Mouse (Mus musculus) forebrain, embryonic 15.5 days (tissue): ENCODE results near the gene Gm9918. TPM values are rescaled to one million over a fixed set of nuclear protein-coding genes. Genes with fewer than 3 reads are reported as not detected.

Source experiments
- ATAC-seq: fragments of 200-750 bp; cut with Nextera tagmentation; replicated peaks from 2 replicates; pipeline ENCODE4 v1.8.0; 2017; ENCODE audit warnings: mild to moderate bottlenecking, moderate TSS enrichment, moderate library complexity
- H3K27ac ChIP-seq: fragments of 300-500 bp; sonication (generic); replicated peaks from 2 replicates; pipeline ENCODE4 v1.5.1; 2015; ENCODE audit warnings: mild to moderate bottlenecking, inconsistent platforms
- H3K27me3 ChIP-seq: fragments of 300-500 bp; sonication (generic); 2 replicates; pipeline ENCODE4 v1.6.1; 2015; ENCODE audit warnings: inconsistent platforms
- H3K36me3 ChIP-seq: fragments of 300-500 bp; sonication (generic); 2 replicates; pipeline ENCODE4 v1.6.1; 2015; ENCODE audit warnings: mild to moderate bottlenecking, inconsistent platforms
- H3K4me1 ChIP-seq: fragments of 300-500 bp; sonication (generic); 2 replicates; pipeline ENCODE4 v1.6.1; 2015; ENCODE audit warnings: inconsistent platforms
- H3K4me2 ChIP-seq: fragments of 300-500 bp; sonication (generic); replicated peaks from 2 replicates; pipeline ENCODE4 v1.6.1; 2015; ENCODE audit warnings: mild to moderate bottlenecking, inconsistent platforms
- H3K4me3 ChIP-seq: fragments of 300-500 bp; sonication (generic); 2 replicates; pipeline ENCODE4 v1.5.1; 2015; ENCODE audit warnings: mild to moderate bottlenecking, inconsistent platforms
- H3K9ac ChIP-seq: fragments of 300-500 bp; sonication (generic); replicated peaks from 2 replicates; pipeline ENCODE4 v1.6.1; 2015; ENCODE audit warnings: mild to moderate bottlenecking, inconsistent platforms
- H3K9me3 ChIP-seq: fragments of 300-500 bp; sonication (generic); 2 replicates; pipeline ENCODE4 v1.6.1; 2016; ENCODE audit warnings: inconsistent platforms
- WGBS: fragments of 180-500 bp; shearing (Covaris S2); methylation state at CpG from one replicate; pipeline ENCODE4 v1.1.7; 2015; ENCODE audit warnings: mixed read lengths; 5-methylcytosine and 5-hydroxymethylcytosine counted together
- polyA plus RNA-seq: library from polyadenylated mRNA; unstranded; fragments of >200 nt; fragmentation: Nextera tagmentation; extraction: Ambion mirVana; gene quantifications from 2 replicates; pipeline ENCODE4 v1.2.1, GENCODE M21; 2015

The Gm9918 gene
- polyA plus RNA-seq, 1 experiment from 2014 or later, result not detected

- Histone ChIP-seq H3K4me2 (peak overlapping the region; percentile 94), H3K9me3 (no peaks in the 10 kb centered on the region), H3K27me3 (peaks cover 27% of the 10 kb centered on the region), H3K9ac (peak overlapping the region; percentile 53), H3K4me1 (peaks cover 51% of the 10 kb centered on the region), H3K4me3 (peak overlapping the region; percentile 61), H3K36me3 (no peaks in the 10 kb centered on the region), H3K27ac (peak overlapping the region; percentile 91)
- WGBS, result under 1% methylated on average over 61 of the region's 65 CpGs
- peak; percentile 33; the same call in 1 of the 2 replicates for ATAC-seq
These were observed 22.9 kb upstream of the Gm9918 start for GRCm38 (mm10) chr15:102247252-102248130.

- no peaks in the 10 kb centered on the region for H3K36me3 ChIP-seq
- no peaks in the 10 kb centered on the region for H3K9me3 ChIP-seq
- H3K27ac ChIP-seq, result peak overlapping the region; percentile 91
- peaks cover 27% of the 10 kb centered on the region for H3K27me3 ChIP-seq
- H3K9ac ChIP-seq, result peak overlapping the region; percentile 53
- peak overlapping the region; percentile 94 for H3K4me2 ChIP-seq
- H3K4me3 ChIP-seq, result peak overlapping the region; percentile 61
- ATAC-seq, result no peak
- WGBS, result 7% methylated on average over 8 of the region's 8 CpGs
- peaks cover 50% of the 10 kb centered on the region for H3K4me1 ChIP-seq
These were observed 22.1 kb upstream of the Gm9918 start for GRCm38 (mm10) chr15:102248131-102248811.

GRCm38 (mm10) chr15:102248812-102249191 lies 21.6 kb upstream of the Gm9918 start:
- no peak overlapping the region for H3K9ac ChIP-seq
- H3K4me1 ChIP-seq, result peaks cover 44% of the 10 kb centered on the region
- H3K27ac ChIP-seq, result no peak overlapping the region
- H3K36me3 ChIP-seq, result no peaks in the 10 kb centered on the region
- H3K4me3 ChIP-seq, result no peak overlapping the region
- H3K27me3 ChIP-seq, result peaks cover 27% of the 10 kb centered on the region
- no peak for ATAC-seq
- no peaks in the 10 kb centered on the region for H3K9me3 ChIP-seq
- WGBS, result 10% methylated on average over 3 of the region's 3 CpGs
- H3K4me2 ChIP-seq, result 0 out of 2 replicates have a peak overlapping the region, but pooled peaks have one; percentile 94

GRCm38 (mm10) chr15:102249251-102249691 lies 21.1 kb upstream of the Gm9918 start:
- Histone ChIP-seq H3K27ac (no peak overlapping the region), H3K4me1 (peaks cover 41% of the 10 kb centered on the region), H3K27me3 (peaks cover 27% of the 10 kb centered on the region), H3K4me3 (no peak overlapping the region), H3K9me3 (no peaks in the 10 kb centered on the region), H3K36me3 (no peaks in the 10 kb centered on the region), H3K4me2 (no peak overlapping the region), H3K9ac (no peak overlapping the region)
- ATAC-seq, result no peak
- 4% methylated on average over 13 of the region's 13 CpGs for WGBS

GRCm38 (mm10) chr15:102249967-102250366 lies 20.4 kb upstream of the Gm9918 start:
- H3K27me3 ChIP-seq, result peaks cover 24% of the 10 kb centered on the region
- no peak for ATAC-seq
- no peak overlapping the region for H3K4me3 ChIP-seq
- H3K4me1 ChIP-seq, result peaks cover 34% of the 10 kb centered on the region
- H3K36me3 ChIP-seq, result no peaks in the 10 kb centered on the region
- no peak overlapping the region for H3K9ac ChIP-seq
- H3K4me2 ChIP-seq, result no peak overlapping the region
- H3K9me3 ChIP-seq, result no peaks in the 10 kb centered on the region
- H3K27ac ChIP-seq, result no peak overlapping the region
- 48% methylated on average over 9 of the region's 9 CpGs for WGBS

- H3K36me3 ChIP-seq, result no peaks in the 10 kb centered on the region
- no peak for ATAC-seq
- 70% methylated on average over 5 of the region's 5 CpGs for WGBS
- H3K4me1 ChIP-seq, result peaks cover 29% of the 10 kb centered on the region
- H3K27me3 ChIP-seq, result peaks cover 19% of the 10 kb centered on the region; the same call in 1 of the 2 replicates
- no peak overlapping the region for H3K4me2 ChIP-seq
- no peaks in the 10 kb centered on the region for H3K9me3 ChIP-seq
- no peak overlapping the region for H3K27ac ChIP-seq
- no peak overlapping the region for H3K9ac ChIP-seq
- H3K4me3 ChIP-seq, result no peak overlapping the region
These were observed 19.8 kb upstream of the Gm9918 start for GRCm38 (mm10) chr15:102250521-102250920.

- H3K4me3 ChIP-seq, result no peak overlapping the region
- no peak for ATAC-seq
- no peaks in the 10 kb centered on the region for H3K36me3 ChIP-seq
- no peak overlapping the region for H3K4me2 ChIP-seq
- H3K4me1 ChIP-seq, result peaks cover 23% of the 10 kb centered on the region
- WGBS, result 55% methylated on average over 14 of the region's 14 CpGs
- H3K9ac ChIP-seq, result no peak overlapping the region
- H3K27ac ChIP-seq, result no peak overlapping the region
- H3K27me3 ChIP-seq, result peaks cover 5% of the 10 kb centered on the region; the same call in 1 of the 2 replicates
- no peaks in the 10 kb centered on the region for H3K9me3 ChIP-seq
These were observed 14.7 kb upstream of the Gm9918 start for GRCm38 (mm10) chr15:102255547-102256255.

DNA sequence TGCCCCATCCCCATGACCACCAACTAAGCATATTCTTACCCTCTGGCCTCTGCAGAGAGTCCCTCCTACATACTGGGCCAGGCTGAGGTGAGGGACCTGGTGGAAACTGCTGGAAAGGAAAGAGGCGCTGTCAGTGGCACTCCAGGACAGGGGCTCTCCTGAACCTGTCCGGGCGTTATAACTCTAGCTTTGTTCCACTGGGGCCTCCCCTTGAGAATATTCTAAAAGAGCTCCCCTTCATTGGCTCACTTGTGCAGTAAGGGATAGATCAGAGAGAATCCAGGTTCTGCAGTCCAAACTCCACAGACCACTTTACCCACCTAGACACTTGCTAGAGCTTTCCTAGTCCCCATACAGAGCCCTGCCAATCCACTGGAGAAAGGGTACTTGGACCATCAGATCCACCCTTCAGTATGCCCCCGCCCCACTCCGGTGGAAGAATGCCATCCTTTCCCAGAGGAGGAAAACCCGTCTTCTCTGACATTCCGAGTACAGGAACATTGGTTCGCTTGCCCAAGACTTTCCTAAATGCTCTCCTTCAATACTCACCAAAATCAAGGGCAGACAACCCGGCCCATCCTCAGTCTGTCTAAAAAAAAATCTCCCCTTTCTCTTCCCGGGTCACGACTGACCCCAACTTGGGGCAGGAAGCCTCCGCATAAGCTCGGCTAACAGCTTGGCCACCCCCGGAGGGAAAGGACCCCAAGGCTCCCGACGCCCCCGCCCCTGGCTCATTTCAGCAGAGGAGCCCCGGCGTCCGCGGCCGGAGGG lies 13.7 kb upstream of the Gm9918 start:
- Histone ChIP-seq H3K4me1 (peaks cover 23% of the 10 kb centered on the region), H3K9me3 (no peaks in the 10 kb centered on the region), H3K4me2 (peak overlapping the region; percentile 96), H3K27me3 (peaks cover 5% of the 10 kb centered on the region; the same call in 1 of the 2 replicates), H3K9ac (peak overlapping the region; percentile 61), H3K4me3 (peak overlapping the region; percentile 56), H3K27ac (no peak overlapping the region), H3K36me3 (no peaks in the 10 kb centered on the region)
- 9% methylated on average over 22 of the region's 22 CpGs for WGBS
- ATAC-seq, result no peak

- H3K4me1 ChIP-seq, result peaks cover 23% of the 10 kb centered on the region
- no peaks in the 10 kb centered on the region for H3K9me3 ChIP-seq
- peak within 1 kb of the TSS; percentile 96 for H3K4me2 ChIP-seq
- H3K9ac ChIP-seq, result peak within 1 kb of the TSS; percentile 61
- ATAC-seq, result peak; percentile 44
- peak within 1 kb of the TSS; percentile 56 for H3K4me3 ChIP-seq
- H3K27me3 ChIP-seq, result peaks cover 5% of the 10 kb centered on the region; the same call in 1 of the 2 replicates
- H3K27ac ChIP-seq, result no peak within 1 kb of the TSS
- 1% methylated on average over 41 of the region's 46 CpGs for WGBS
- no peaks in the 10 kb centered on the region for H3K36me3 ChIP-seq
These were observed 12.9 kb upstream of the Gm9918 start, which contains the start of gene Rarg for GRCm38 (mm10) chr15:102257202-102258075. Gene Rarg (minus strand): TSS chr15:102257517.

DNA sequence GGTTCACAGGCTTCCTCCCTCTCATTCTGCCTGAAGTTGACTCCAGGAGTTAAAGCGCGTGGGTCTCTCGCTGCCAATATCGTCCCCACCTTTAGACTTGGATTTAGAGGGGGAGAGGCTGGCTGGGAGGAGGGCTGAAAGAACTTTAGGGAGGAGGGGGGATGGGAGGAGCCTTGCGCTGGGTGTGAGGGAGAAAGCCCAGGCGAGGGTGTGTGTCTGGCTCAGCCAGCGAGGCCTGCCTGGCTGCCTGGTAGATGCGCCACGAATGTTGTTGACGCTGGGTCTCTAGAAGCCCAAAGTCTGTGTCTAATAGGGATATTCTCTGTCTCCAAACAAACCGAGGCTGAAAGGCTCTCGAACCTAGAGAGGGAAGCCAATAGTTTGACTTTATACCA lies 12.3 kb upstream of the Gm9918 start:
- no peak overlapping the region for H3K27ac ChIP-seq
- H3K4me2 ChIP-seq, result peak overlapping the region; percentile 96
- no peaks in the 10 kb centered on the region for H3K9me3 ChIP-seq
- no peak overlapping the region for H3K9ac ChIP-seq
- WGBS, result 4% methylated on average over 12 of the region's 12 CpGs
- H3K27me3 ChIP-seq, result peaks cover 5% of the 10 kb centered on the region; the same call in 1 of the 2 replicates
- H3K4me3 ChIP-seq, result peak overlapping the region; percentile 56; the same call in 1 of the 2 replicates
- no peaks in the 10 kb centered on the region for H3K36me3 ChIP-seq
- peaks cover 23% of the 10 kb centered on the region for H3K4me1 ChIP-seq
- peak; percentile 42; the same call in 1 of the 2 replicates for ATAC-seq
